Mouse (Mus musculus): Measurements from ENCODE around the gene Prrc2a. TPM values are rescaled to one million over a fixed set of nuclear protein-coding genes. Genes with fewer than 3 reads are reported as not detected.

Gene Prrc2a
- polyA plus RNA-seq, 1 experiment from 2014 or later, result 155 TPM

- Histone ChIP-seq H3K9me3 (replicated peaks) (no peaks in the 10 kb centered on the region), H3K4me3 (replicated peaks) (no peak overlapping the region), H3K27ac (replicated peaks) (no peak overlapping the region), H3K36me3 (no peaks in the 10 kb centered on the region), H3K4me2 (no peak overlapping the region), H3K27me3 (replicated peaks) (no peaks in the 10 kb centered on the region), H3K9ac (replicated peaks) (no peak overlapping the region), H3K4me1 (peaks cover 11% of the 10 kb centered on the region)
- ATAC-seq (ENCODE audit: low FRiP score), result no peak
- 79% methylated on average over 4 of the region's 4 CpGs for WGBS
Measured at GRCm38 (mm10) chr17:35187345-35187744, 22.6 kb upstream of the Prrc2a start.

GRCm38 (mm10) chr17:35186681-35187080 is 22.0 kb upstream of the Prrc2a start:
- peak overlapping the region; percentile 69 for H3K27ac ChIP-seq (replicated peaks)
- H3K4me3 ChIP-seq (replicated peaks), result peak overlapping the region; percentile 34
- no peaks in the 10 kb centered on the region for H3K9me3 ChIP-seq (replicated peaks)
- H3K36me3 ChIP-seq, result no peaks in the 10 kb centered on the region
- 0 out of 2 replicates have a peak overlapping the region, but pooled peaks have one; percentile 18 for H3K9ac ChIP-seq (replicated peaks)
- peak; percentile 41; the same call in 1 of the 2 replicates for ATAC-seq (ENCODE audit: low FRiP score)
- WGBS, result 1% methylated on average over 4 of the region's 4 CpGs
- no peaks in the 10 kb centered on the region for H3K27me3 ChIP-seq (replicated peaks)
- H3K4me2 ChIP-seq, result peak overlapping the region; percentile 59
- H3K4me1 ChIP-seq, result peaks cover 11% of the 10 kb centered on the region

- H3K4me2 ChIP-seq, result peak overlapping the region; percentile 59
- H3K4me3 ChIP-seq (replicated peaks), result peak overlapping the region; percentile 34
- H3K9me3 ChIP-seq (replicated peaks), result no peaks in the 10 kb centered on the region
- H3K27ac ChIP-seq (replicated peaks), result peak overlapping the region; percentile 56; the same call in 1 of the 2 replicates
- peak overlapping the region; percentile 30; the same call in 1 of the 2 replicates for H3K9ac ChIP-seq (replicated peaks)
- H3K4me1 ChIP-seq, result peaks cover 11% of the 10 kb centered on the region
- ATAC-seq (ENCODE audit: low FRiP score), result peak; percentile 45; the same call in 1 of the 2 replicates
- no peaks in the 10 kb centered on the region for H3K36me3 ChIP-seq
- 5% methylated on average over 18 of the region's 18 CpGs for WGBS
- H3K27me3 ChIP-seq (replicated peaks), result no peaks in the 10 kb centered on the region
Measured at GRCm38 (mm10) chr17:35185639-35186611, 21.2 kb upstream of the Prrc2a start.

- Histone ChIP-seq H3K9me3 (replicated peaks) (no peaks in the 10 kb centered on the region), H3K27ac (replicated peaks) (no peak overlapping the region), H3K4me2 (no peak overlapping the region), H3K9ac (replicated peaks) (no peak overlapping the region), H3K36me3 (no peaks in the 10 kb centered on the region), H3K27me3 (replicated peaks) (no peaks in the 10 kb centered on the region), H3K4me3 (replicated peaks) (no peak overlapping the region), H3K4me1 (no peaks in the 10 kb centered on the region)
- no peak for ATAC-seq (ENCODE audit: low FRiP score)
- WGBS, result 84% methylated on average over 5 of the region's 5 CpGs
Measured at GRCm38 (mm10) chr17:35180093-35180492, 15.4 kb upstream of the Prrc2a start.

- ATAC-seq (ENCODE audit: low FRiP score), result no peak
- H3K9ac ChIP-seq (replicated peaks), result no peak overlapping the region
- no peaks in the 10 kb centered on the region for H3K36me3 ChIP-seq
- H3K4me1 ChIP-seq, result no peaks in the 10 kb centered on the region
- 15% methylated on average over 5 of the region's 5 CpGs for WGBS
- H3K27ac ChIP-seq (replicated peaks), result no peak overlapping the region
- H3K27me3 ChIP-seq (replicated peaks), result no peaks in the 10 kb centered on the region
- H3K4me2 ChIP-seq, result no peak overlapping the region
- no peak overlapping the region for H3K4me3 ChIP-seq (replicated peaks)
- H3K9me3 ChIP-seq (replicated peaks), result no peaks in the 10 kb centered on the region
Measured at GRCm38 (mm10) chr17:35178528-35178927, 13.8 kb upstream of the Prrc2a start.

GRCm38 (mm10) chr17:35175968-35176367 is 11.3 kb upstream of the Prrc2a start, which contains the start of gene Aif1:
Gene Aif1, minus strand, starts transcription at chr17:35176068.
- Histone ChIP-seq H3K27ac (replicated peaks) (no peak within 1 kb of the TSS), H3K27me3 (replicated peaks) (no peaks in the 10 kb centered on the region), H3K4me3 (replicated peaks) (no peak within 1 kb of the TSS), H3K9me3 (replicated peaks) (no peaks in the 10 kb centered on the region), H3K4me1 (no peaks in the 10 kb centered on the region), H3K9ac (replicated peaks) (no peak within 1 kb of the TSS), H3K4me2 (no peak within 1 kb of the TSS), H3K36me3 (no peaks in the 10 kb centered on the region)
- WGBS, result 51% methylated on average over 2 of the region's 2 CpGs
- no peak for ATAC-seq (ENCODE audit: low FRiP score)

- Histone ChIP-seq H3K9me3 (replicated peaks) (no peaks in the 10 kb centered on the region), H3K4me1 (no peaks in the 10 kb centered on the region), H3K36me3 (no peaks in the 10 kb centered on the region), H3K27me3 (replicated peaks) (no peaks in the 10 kb centered on the region), H3K9ac (replicated peaks) (no peak overlapping the region), H3K4me2 (no peak overlapping the region), H3K27ac (replicated peaks) (no peak overlapping the region), H3K4me3 (replicated peaks) (no peak overlapping the region)
- ATAC-seq (ENCODE audit: low FRiP score), result no peak
- 85% methylated on average over 6 of the region's 6 CpGs for WGBS
Measured at GRCm38 (mm10) chr17:35175382-35175781, 10.7 kb upstream of the Prrc2a start.

GRCm38 (mm10) chr17:35174201-35174977 is 9.7 kb upstream of the Prrc2a start:
- Histone ChIP-seq H3K9ac (replicated peaks) (no peak overlapping the region), H3K27ac (replicated peaks) (no peak overlapping the region), H3K4me3 (replicated peaks) (no peak overlapping the region), H3K36me3 (no peaks in the 10 kb centered on the region), H3K4me1 (no peaks in the 10 kb centered on the region), H3K27me3 (replicated peaks) (no peaks in the 10 kb centered on the region), H3K9me3 (replicated peaks) (no peaks in the 10 kb centered on the region), H3K4me2 (no peak overlapping the region)
- no peak for ATAC-seq (ENCODE audit: low FRiP score)
- WGBS, result 78% methylated on average over 8 of the region's 8 CpGs

- 79% methylated on average over 3 of the region's 3 CpGs for WGBS
- no peaks in the 10 kb centered on the region for H3K4me1 ChIP-seq
- no peaks in the 10 kb centered on the region for H3K36me3 ChIP-seq
- H3K4me2 ChIP-seq, result no peak overlapping the region
- no peak for ATAC-seq (ENCODE audit: low FRiP score)
- no peak overlapping the region for H3K9ac ChIP-seq (replicated peaks)
- H3K4me3 ChIP-seq (replicated peaks), result no peak overlapping the region
- no peaks in the 10 kb centered on the region for H3K27me3 ChIP-seq (replicated peaks)
- no peaks in the 10 kb centered on the region for H3K9me3 ChIP-seq (replicated peaks)
- H3K27ac ChIP-seq (replicated peaks), result no peak overlapping the region
Measured at GRCm38 (mm10) chr17:35173329-35173728, 8.6 kb upstream of the Prrc2a start.

- Histone ChIP-seq H3K4me2 (no peak overlapping the region), H3K27ac (replicated peaks) (no peak overlapping the region), H3K4me1 (no peaks in the 10 kb centered on the region; the same call in 1 of the 2 replicates), H3K9me3 (replicated peaks) (no peaks in the 10 kb centered on the region), H3K27me3 (replicated peaks) (no peaks in the 10 kb centered on the region), H3K36me3 (no peaks in the 10 kb centered on the region), H3K4me3 (replicated peaks) (no peak overlapping the region), H3K9ac (replicated peaks) (no peak overlapping the region)
- ATAC-seq (ENCODE audit: low FRiP score), result no peak
- WGBS, result 74% methylated on average over 11 of the region's 11 CpGs
Measured at GRCm38 (mm10) chr17:35172445-35173234, 7.9 kb upstream of the Prrc2a start.

Measured in neural tube, embryonic 15.5 days (tissue).